Mouse (Mus musculus) stomach, postnatal 0 days (tissue): ENCODE measurements around the gene Zbtb9. TPM values are rescaled to one million over a fixed set of nuclear protein-coding genes. Genes with fewer than 3 reads are reported as not detected.

Experiments used
- ATAC-seq: fragments of 200-750 bp; cut with Nextera tagmentation; 2 replicates; pipeline ENCODE4 v1.8.0; 2017; ENCODE audit not compliant: low FRiP score, low TSS enrichment
- DNase-seq: peaks from one replicate; pipeline ENCODE4 v3.0.0-alpha.2; 2016; ENCODE audit warnings: low spot score
- H3K27ac ChIP-seq: fragments of 300-500 bp; sonication (generic); replicated peaks from 2 replicates; pipeline ENCODE4 v1.5.1; 2014; ENCODE audit warnings: mild to moderate bottlenecking, control low read depth
- H3K27me3 ChIP-seq: fragments of 300-500 bp; sonication (generic); 2 replicates; pipeline ENCODE4 v1.6.1; 2014; ENCODE audit warnings: low read length; ENCODE audit not compliant: control insufficient read depth, insufficient read depth
- H3K36me3 ChIP-seq: fragments of 300-500 bp; sonication (generic); 2 replicates; pipeline ENCODE4 v1.6.1; 2014; ENCODE audit warnings: low read length, mixed read lengths; ENCODE audit not compliant: control insufficient read depth, insufficient read depth
- H3K4me1 ChIP-seq: fragments of 300-500 bp; sonication (generic); replicated peaks from 2 replicates; pipeline ENCODE4 v1.6.1; 2014; ENCODE audit warnings: antibody characterized with exemption; ENCODE audit not compliant: control insufficient read depth, insufficient read depth
- H3K4me2 ChIP-seq: fragments of 300-500 bp; sonication (generic); replicated peaks from 2 replicates; pipeline ENCODE4 v1.6.1; 2014; ENCODE audit warnings: low read depth, mild to moderate bottlenecking, control low read depth, moderate library complexity
- H3K4me3 ChIP-seq: fragments of 300-500 bp; sonication (generic); 2 replicates; pipeline ENCODE4 v1.5.1; 2014; ENCODE audit warnings: low read depth, low read length, control low read depth
- H3K9ac ChIP-seq: fragments of 300-500 bp; sonication (generic); 2 replicates; pipeline ENCODE4 v1.6.1; 2014; ENCODE audit warnings: mild to moderate bottlenecking, low read length, control low read depth, mixed read lengths
- H3K9me3 ChIP-seq: fragments of 300-500 bp; sonication (generic); 2 replicates; pipeline ENCODE4 v1.6.1; 2016; ENCODE audit warnings: low read length; ENCODE audit not compliant: control insufficient read depth
- CTCF ChIP-seq: IDR thresholded peaks from 2 replicates; pipeline ENCODE4 v1.5.1; 2016; ENCODE audit warnings: antibody characterized with exemption, low read depth, mild to moderate bottlenecking, moderate library complexity
- EP300 ChIP-seq: optimal IDR thresholded peaks from 2 replicates; pipeline ENCODE3; 2016; ENCODE audit warnings: antibody characterized with exemption
- WGBS: fragments of 180-500 bp; shearing (Covaris S2); extraction: QIAGEN DNeasy Blood & Tissue Kit; methylation state at CpG from one replicate; pipeline ENCODE4 v1.1.7; 2014; 5-methylcytosine and 5-hydroxymethylcytosine counted together
- polyA plus RNA-seq: library from polyadenylated mRNA; unstranded; fragments of >200 nt; fragmentation: Nextera tagmentation; extraction: Ambion mirVana; gene quantifications from 2 replicates; pipeline ENCODE4 v1.2.1, GENCODE M21; 2015

Zbtb9 gene
- polyA plus RNA-seq, 1 experiment from 2014 or later = 6.9 TPM

DNA sequence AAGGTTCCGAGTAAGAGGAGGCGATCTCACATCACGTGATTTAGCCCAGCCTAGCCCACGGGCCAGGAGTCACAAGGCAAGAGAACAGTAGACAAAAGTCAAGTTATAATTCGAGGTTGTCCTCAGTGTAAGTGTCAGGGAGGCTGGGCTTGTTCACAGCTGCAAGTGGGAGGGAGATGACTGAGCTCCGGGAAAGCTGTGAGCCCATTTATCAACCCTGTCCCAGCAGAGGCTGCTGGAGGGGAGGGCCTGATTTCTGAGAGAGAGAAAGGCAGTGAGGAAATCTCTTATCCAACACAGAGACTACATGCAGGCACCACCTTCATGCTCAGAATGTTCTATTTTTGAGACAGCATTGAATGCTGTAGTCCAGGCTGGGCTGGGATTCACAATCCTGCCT, 39.9 kb downstream of the Zbtb9 start:
- 26% methylated on average over 6 of the region's 6 CpGs for WGBS
- ATAC-seq = no peak
- Histone ChIP-seq H3K27ac (no peak overlapping the region), H3K4me1 (0 out of 2 replicates have a peak, but pooled peaks cover 2% of the 10 kb centered on the region), H3K9ac (no peak overlapping the region), H3K4me3 (no peak overlapping the region), H3K9me3 (no peaks in the 10 kb centered on the region), H3K36me3 (no peaks in the 10 kb centered on the region), H3K27me3 (no peaks in the 10 kb centered on the region), H3K4me2 (no peak overlapping the region)
- no peak for DNase-seq
- TF ChIP-seq CTCF = no peak
- no peak for TF ChIP-seq EP300

DNA sequence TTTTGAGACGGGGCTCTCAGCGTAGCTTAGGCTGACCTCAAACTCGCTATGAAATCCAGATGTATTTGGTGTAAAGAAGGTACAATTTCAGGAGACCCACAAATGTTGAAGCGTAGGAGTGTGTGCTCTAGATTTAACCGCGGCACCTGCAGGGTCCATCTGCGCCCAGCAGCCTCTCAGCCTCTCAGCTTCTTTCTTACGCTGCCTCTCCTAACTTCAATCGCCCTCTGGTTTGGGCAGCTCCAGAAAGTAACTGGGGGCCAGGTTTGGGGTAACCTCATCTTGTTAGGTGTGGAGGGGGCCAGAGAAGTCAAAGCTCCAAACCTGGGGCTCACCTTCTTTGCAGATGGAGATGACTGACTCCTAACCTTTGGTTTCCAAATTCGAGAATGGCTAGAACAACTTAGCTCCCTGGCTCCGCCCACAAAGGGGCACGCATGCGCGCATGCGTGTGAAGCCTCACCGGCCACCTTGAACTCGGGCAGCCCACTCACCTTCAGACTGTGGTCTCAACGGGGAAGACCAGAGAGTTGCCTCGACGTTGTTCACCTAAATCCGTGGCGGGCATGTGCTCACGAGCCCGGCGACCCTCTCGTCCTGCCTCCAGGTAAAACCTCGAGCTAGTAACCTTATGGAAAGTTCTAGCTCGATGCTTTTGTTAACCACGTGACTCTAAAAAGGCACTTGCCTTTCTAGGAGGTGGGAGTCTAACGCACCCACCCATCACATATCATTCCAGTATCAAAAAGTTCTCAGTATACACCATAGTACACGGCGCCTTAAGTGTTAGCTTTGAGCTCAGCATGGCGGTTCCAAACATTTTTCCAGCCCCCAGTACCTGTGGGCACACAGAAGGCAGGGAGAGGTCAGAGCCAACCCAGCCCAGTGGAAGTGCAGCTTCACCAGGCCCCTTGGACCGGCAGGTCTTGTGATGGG, 44.9 kb downstream of the Zbtb9 start:
- peak; percentile 66 for ATAC-seq
- Histone ChIP-seq H3K9ac (peak overlapping the region; percentile 70), H3K27ac (peak overlapping the region; percentile 45), H3K4me3 (peak overlapping the region; percentile 59), H3K9me3 (no peaks in the 10 kb centered on the region), H3K4me1 (peaks cover 3% of the 10 kb centered on the region; the same call in 1 of the 2 replicates), H3K27me3 (no peaks in the 10 kb centered on the region), H3K36me3 (peaks cover 11% of the 10 kb centered on the region), H3K4me2 (peak overlapping the region; percentile 82)
- TF ChIP-seq EP300 = no peak
- no peak for TF ChIP-seq CTCF
- WGBS = 5% methylated on average over 34 of the region's 34 CpGs
- peak; percentile 91 for DNase-seq

DNA sequence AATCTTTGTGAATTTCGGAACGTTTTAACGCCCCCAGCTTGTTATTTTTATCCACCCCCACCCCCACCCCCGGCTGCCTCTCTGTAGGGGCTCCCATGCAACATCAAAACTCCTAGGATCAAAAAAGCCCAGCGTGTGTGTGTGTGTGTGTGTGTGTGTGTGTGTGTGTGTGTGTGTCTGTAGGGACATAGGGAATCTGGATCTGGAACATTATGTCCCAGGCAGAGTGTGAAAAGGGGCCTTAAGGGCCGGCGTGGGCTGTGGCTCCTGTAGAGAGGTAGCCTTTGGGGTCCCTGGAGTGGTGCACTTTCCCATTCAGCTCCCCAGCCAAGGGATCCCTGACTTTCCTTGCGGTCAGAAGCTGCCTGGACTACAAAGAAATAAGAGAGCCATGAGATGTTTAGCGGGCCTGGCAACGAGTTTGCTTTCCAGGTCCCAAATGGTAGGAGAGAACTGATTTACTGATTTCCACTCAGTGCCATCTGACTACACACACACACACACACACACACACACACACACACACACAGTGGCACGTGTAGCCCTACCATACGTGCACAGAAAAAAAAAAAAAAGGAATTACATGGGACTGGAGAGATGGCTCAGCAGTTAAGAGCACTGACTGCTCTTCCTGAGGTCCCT, 45.7 kb downstream of the Zbtb9 start:
- H3K36me3 ChIP-seq = peaks cover 11% of the 10 kb centered on the region
- ATAC-seq (0 out of 2 replicates have a peak, but pooled peaks have one; percentile 5), DNase-seq (no peak)
- H3K27me3 ChIP-seq = no peaks in the 10 kb centered on the region
- no peak for TF ChIP-seq CTCF
- TF ChIP-seq EP300 = no peak
- H3K9me3 ChIP-seq = no peaks in the 10 kb centered on the region
- WGBS = 47% methylated on average over 12 of the region's 12 CpGs
- peak overlapping the region; percentile 59 for H3K4me3 ChIP-seq
- peak overlapping the region; percentile 45 for H3K27ac ChIP-seq
- H3K9ac ChIP-seq = peak overlapping the region; percentile 70
- H3K4me1 ChIP-seq = peaks cover 3% of the 10 kb centered on the region; the same call in 1 of the 2 replicates
- H3K4me2 ChIP-seq = peak overlapping the region; percentile 82

DNA sequence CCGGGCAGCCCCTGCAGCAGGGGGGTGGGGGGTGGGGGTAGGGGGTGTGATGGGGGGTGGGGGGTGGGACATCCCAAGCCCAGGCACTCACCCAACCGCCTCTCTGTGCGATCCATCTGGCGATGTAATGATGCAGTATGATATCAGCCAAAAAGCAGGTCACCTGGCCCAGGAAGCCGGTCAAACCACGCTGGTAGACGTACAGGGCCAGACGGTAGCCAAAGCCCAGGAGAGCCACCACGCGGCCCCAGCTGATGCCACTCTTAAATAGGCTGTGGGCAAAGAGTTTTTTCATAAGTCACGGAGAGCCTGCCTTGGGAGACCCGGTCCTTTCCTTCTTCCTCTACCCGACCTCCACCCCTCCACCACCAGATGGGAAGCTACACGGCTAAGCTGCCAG, 48.1 kb downstream of the Zbtb9 start:
- Histone ChIP-seq H3K4me2 (no peak overlapping the region), H3K4me3 (no peak overlapping the region), H3K27ac (no peak overlapping the region), H3K9me3 (no peaks in the 10 kb centered on the region), H3K4me1 (peaks cover 3% of the 10 kb centered on the region; the same call in 1 of the 2 replicates), H3K9ac (no peak overlapping the region), H3K36me3 (peaks cover 15% of the 10 kb centered on the region), H3K27me3 (no peaks in the 10 kb centered on the region)
- 92% methylated on average over 13 of the region's 14 CpGs for whole genome bisulfite sequencing
- TF ChIP-seq CTCF (no peak), EP300 (no peak)
- ATAC-seq (no peak), DNase-seq (no peak)

DNA sequence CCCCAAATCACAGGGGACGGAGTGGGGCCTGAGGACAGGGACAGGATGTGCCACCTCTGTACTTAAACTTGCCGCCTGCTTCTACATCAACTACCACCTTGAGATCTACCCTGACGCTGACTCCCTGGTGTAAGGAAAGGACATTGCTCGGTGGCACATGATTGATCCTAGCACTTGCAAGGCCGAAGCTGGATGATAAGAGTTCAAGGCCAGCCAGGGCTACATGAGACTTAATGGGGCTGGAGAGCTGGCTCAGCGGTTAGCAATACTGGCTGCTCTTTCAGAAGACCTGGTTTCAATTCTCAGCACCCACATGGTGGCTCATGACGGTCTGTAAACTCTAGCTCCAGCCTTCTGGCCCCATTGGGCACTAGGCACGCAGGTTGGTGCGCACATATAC, 48.8 kb downstream of the Zbtb9 start:
- Histone ChIP-seq H3K9me3 (no peaks in the 10 kb centered on the region), H3K36me3 (peaks cover 15% of the 10 kb centered on the region), H3K27me3 (no peaks in the 10 kb centered on the region), H3K27ac (no peak overlapping the region), H3K9ac (no peak overlapping the region), H3K4me1 (peaks cover 3% of the 10 kb centered on the region; the same call in 1 of the 2 replicates), H3K4me2 (no peak overlapping the region), H3K4me3 (no peak overlapping the region)
- TF ChIP-seq CTCF (no peak), EP300 (no peak)
- DNase-seq (no peak), ATAC-seq (no peak)
- 90% methylated on average over 9 of the region's 9 CpGs for WGBS

DNA sequence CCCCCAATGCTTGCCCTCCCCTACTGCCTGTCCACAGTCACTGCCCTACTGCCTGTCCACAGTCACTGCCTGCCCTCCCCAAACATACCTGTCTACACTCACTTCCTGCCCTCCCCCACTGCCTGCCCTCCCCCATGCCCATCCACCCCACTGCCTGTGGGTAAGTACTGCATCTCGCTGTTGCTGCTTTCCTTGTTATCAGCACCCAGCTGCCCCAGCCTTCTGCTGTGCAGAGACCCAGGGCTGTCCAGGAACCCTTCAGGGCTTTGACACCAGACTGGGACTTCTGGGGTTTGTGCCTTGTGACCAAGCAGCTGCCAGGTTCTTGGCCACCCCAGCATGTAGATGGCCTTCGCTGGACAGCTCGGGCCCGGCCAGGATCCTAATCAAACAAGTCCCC, 50.4 kb downstream of the Zbtb9 start:
- no peak overlapping the region for H3K4me2 ChIP-seq
- 81% methylated on average over 4 of the region's 4 CpGs for WGBS
- no peak overlapping the region for H3K4me3 ChIP-seq
- peaks cover 15% of the 10 kb centered on the region for H3K36me3 ChIP-seq
- no peak overlapping the region for H3K9ac ChIP-seq
- ATAC-seq (no peak), DNase-seq (no peak)
- no peaks in the 10 kb centered on the region for H3K9me3 ChIP-seq
- peaks cover 7% of the 10 kb centered on the region for H3K4me1 ChIP-seq
- no peak for TF ChIP-seq CTCF
- TF ChIP-seq EP300 = no peak
- no peaks in the 10 kb centered on the region for H3K27me3 ChIP-seq
- no peak overlapping the region for H3K27ac ChIP-seq
